Mouse (Mus musculus) left cerebral cortex, adult 2 months (tissue): ENCODE data around the gene Baz1b. TPM values are rescaled to one million over a fixed set of nuclear protein-coding genes. Genes with fewer than 3 reads are reported as not detected.
A peak's percentile ranks its signal among the peaks of the same experiment; 100 is the strongest.
"Not testable (repeated sequence)": the region's sequence is repeated elsewhere in the genome, so short reads cannot be mapped to it uniquely, and the experiment has no call there.

Experiments used
- DNase-seq, 2 experiments: peaks; one replicate each; pipeline ENCODE4 v3.0.0; 2021 to 2022; ENCODE audit warnings: low spot score in 2 of 2, mixed read lengths in 1 of 2; ENCODE audit errors: extremely low spot score in 1 of 2
- H3K27ac ChIP-seq: fragments of 200-600 bp; 2 replicates; pipeline ENCODE4 v1.8.1; 2022
- H3K4me3 ChIP-seq: fragments of 200-600 bp; 2 replicates; pipeline ENCODE4 v1.8.1; 2022
- CTCF ChIP-seq: fragments of 200-600 bp; IDR thresholded peaks from 2 replicates; pipeline ENCODE4 v1.8.1; 2022; ENCODE audit warnings: antibody characterized with exemption, mild to moderate bottlenecking, moderate library complexity
- intact Hi-C: fragments of 180-260 bp; cut with DNase I; formaldehyde crosslinking; loops from one replicate; pipeline ENCODE4 v1.15.1; 2025
- total RNA-seq, 2 experiments: library from RNA; stranded (reverse); gene quantifications; 2 replicates each; pipeline ENCODE4 v1.2.3; 2021

The Baz1b gene
- total RNA-seq, 2 experiments from 2014 or later = 76.2 to 79.7 TPM

- no peak overlapping the region for H3K4me3 ChIP-seq
- no peak for TF ChIP-seq CTCF
- no peak overlapping the region for H3K27ac ChIP-seq
- intact Hi-C loops = no loop called here
- DNase-seq = no peak
These were observed 9.3 kb downstream of the Baz1b start for GRCm38 (mm10) chr5:135196367-135196766.

- TF ChIP-seq CTCF = no peak
- no peak for DNase-seq
- Histone ChIP-seq H3K4me3 (no peak overlapping the region), H3K27ac (no peak overlapping the region)
- intact Hi-C loops = no loop called here
These were observed 15.7 kb downstream of the Baz1b start for GRCm38 (mm10) chr5:135202763-135203162.

- no peak for DNase-seq
- intact Hi-C loops = no loop called here
- peak; percentile 29 for TF ChIP-seq CTCF
- Histone ChIP-seq H3K4me3 (no peak overlapping the region), H3K27ac (no peak overlapping the region)
These were observed 21.1 kb downstream of the Baz1b start for GRCm38 (mm10) chr5:135208197-135208596.

- Histone ChIP-seq H3K27ac (no peak overlapping the region), H3K4me3 (no peak overlapping the region)
- no peak for TF ChIP-seq CTCF
- intact Hi-C loops = no loop called here
- no peak for DNase-seq
These were observed 29.8 kb downstream of the Baz1b start for GRCm38 (mm10) chr5:135216871-135217270.

GRCm38 (mm10) chr5:135220941-135221340 is 33.9 kb downstream of the Baz1b start:
- Histone ChIP-seq H3K27ac (no peak overlapping the region), H3K4me3 (no peak overlapping the region)
- TF ChIP-seq CTCF = no peak
- no peak for DNase-seq
- intact Hi-C loops = no loop called here

- no peak for TF ChIP-seq CTCF
- Histone ChIP-seq H3K4me3 (no peak overlapping the region), H3K27ac (no peak overlapping the region)
- intact Hi-C loops = no loop called here
- DNase-seq = no peak
These were observed 35.0 kb downstream of the Baz1b start for GRCm38 (mm10) chr5:135222066-135222465.

GRCm38 (mm10) chr5:135224169-135224568 is 37.1 kb downstream of the Baz1b start:
- Histone ChIP-seq H3K4me3 (no peak overlapping the region), H3K27ac (no peak overlapping the region)
- intact Hi-C loops = no loop called here
- DNase-seq = no peak
- TF ChIP-seq CTCF = no peak

GRCm38 (mm10) chr5:135225879-135226278 is 38.8 kb downstream of the Baz1b start:
- DNase-seq, intact Hi-C loops, H3K27ac ChIP-seq, H3K4me3 ChIP-seq: not testable (repeated sequence)
- TF ChIP-seq CTCF = peak; percentile 24

- DNase-seq = no peak
- intact Hi-C loops = no loop called here
- no peak for TF ChIP-seq CTCF
- H3K4me3 ChIP-seq = no peak overlapping the region
- no peak overlapping the region for H3K27ac ChIP-seq
These were observed 43.1 kb downstream of the Baz1b start for GRCm38 (mm10) chr5:135230186-135230585.

- Histone ChIP-seq H3K27ac (no peak overlapping the region), H3K4me3 (no peak overlapping the region)
- TF ChIP-seq CTCF = no peak
- DNase-seq = no peak
- intact Hi-C loops = no loop called here
These were observed 46.3 kb downstream of the Baz1b start for GRCm38 (mm10) chr5:135233166-135233920.

GRCm38 (mm10) chr5:135236571-135236970 is 49.5 kb downstream of the Baz1b start:
- Histone ChIP-seq H3K27ac (no peak overlapping the region), H3K4me3 (no peak overlapping the region)
- intact Hi-C loops = loop anchor here (1.0 kb wide), 1 partner anchor 50 kb away; no protein-coding TSS in a partner anchor
- peak; percentile 89 for TF ChIP-seq CTCF
- DNase-seq = peak; percentile 58 to 70

- DNase-seq = no peak
- peak; percentile 40 for TF ChIP-seq CTCF
- intact Hi-C loops = no loop called here
- Histone ChIP-seq H3K27ac (no peak overlapping the region), H3K4me3 (no peak overlapping the region)
These were observed 51.8 kb downstream of the Baz1b start for GRCm38 (mm10) chr5:135238832-135239231.

- intact Hi-C loops = no loop called here
- no peak overlapping the region for H3K27ac ChIP-seq
- DNase-seq = no peak
- no peak for TF ChIP-seq CTCF
- H3K4me3 ChIP-seq = no peak overlapping the region
These were observed 54.4 kb downstream of the Baz1b start for GRCm38 (mm10) chr5:135241474-135241873.
